Mouse (Mus musculus): ENCODE data around the gene Zfp784.

Zfp784 gene

GRCm38 (mm10) chr7:5057804-5058203 is 19.6 kb upstream of the Zfp784 start:
- peak in 1 of 2 experiments; percentile 12 for DNase-seq

- no peak for DNase-seq
Observed at GRCm38 (mm10) chr7:5057381-5057780, 19.1 kb upstream of the Zfp784 start.

- DNase-seq, result no peak
Observed at GRCm38 (mm10) chr7:5056651-5057263, 18.5 kb upstream of the Zfp784 start.

GRCm38 (mm10) chr7:5053456-5054179 is 15.4 kb upstream of the Zfp784 start:
- no peak for DNase-seq

GRCm38 (mm10) chr7:5052931-5053343 is 14.7 kb upstream of the Zfp784 start:
- peak in 1 of 2 experiments; percentile 47 for DNase-seq

- DNase-seq, result no peak
Observed at GRCm38 (mm10) chr7:5052438-5052837, 14.2 kb upstream of the Zfp784 start.

GRCm38 (mm10) chr7:5051193-5052192 is 13.2 kb upstream of the Zfp784 start, which contains the start of gene Zfp580:
TSS of gene Zfp580 (plus strand) at chr7:5051538.
- DNase-seq, result peak; percentile 75 to 86

GRCm38 (mm10) chr7:5047313-5047712 is 9.1 kb upstream of the Zfp784 start:
- peak in 1 of 2 experiments; percentile 38 for DNase-seq

- DNase-seq, result no peak
Observed at GRCm38 (mm10) chr7:5046112-5046511, 7.9 kb upstream of the Zfp784 start.

GRCm38 (mm10) chr7:5044981-5045380 is 6.7 kb upstream of the Zfp784 start:
- DNase-seq, result no peak

GRCm38 (mm10) chr7:5038940-5039339 is 694 bp upstream of the Zfp784 start:
- DNase-seq, result no peak

GRCm38 (mm10) chr7:5037467-5037866 is 779 bp downstream of the Zfp784 start:
- DNase-seq, result no peak

GRCm38 (mm10) chr7:5037026-5037425 is 1.2 kb downstream of the Zfp784 start:
- DNase-seq, result no peak

GRCm38 (mm10) chr7:5036136-5036535 is 2.1 kb downstream of the Zfp784 start:
- no peak for DNase-seq

GRCm38 (mm10) chr7:5035628-5036027 is 2.6 kb downstream of the Zfp784 start:
- DNase-seq, result no peak

GRCm38 (mm10) chr7:5033818-5034217 is 4.4 kb downstream of the Zfp784 start, which contains the start of gene 4632433K11Rik:
TSS of gene 4632433K11Rik (plus strand) at chr7:5034118.
- no peak for DNase-seq

GRCm38 (mm10) chr7:5031496-5031895 is 6.8 kb downstream of the Zfp784 start:
- DNase-seq, result no peak

- DNase-seq, result no peak
Observed at GRCm38 (mm10) chr7:5030554-5031275, 7.5 kb downstream of the Zfp784 start.

GRCm38 (mm10) chr7:5029946-5030345 is 8.3 kb downstream of the Zfp784 start:
- no peak for DNase-seq

- DNase-seq, result no peak
Observed at GRCm38 (mm10) chr7:5029543-5029942, 8.7 kb downstream of the Zfp784 start.

- no peak for DNase-seq
Observed at GRCm38 (mm10) chr7:5021197-5021596, 17.0 kb downstream of the Zfp784 start.

GRCm38 (mm10) chr7:5020685-5021084 is 17.6 kb downstream of the Zfp784 start:
- DNase-seq, result no peak
